Mouse (Mus musculus) forebrain, embryonic 15.5 days (tissue): Measurements from ENCODE around the gene Magi3. TPM values are rescaled to one million over a fixed set of nuclear protein-coding genes. Genes with fewer than 3 reads are reported as not detected.

Experiments used
- ATAC-seq: fragments of 200-750 bp; cut with Nextera tagmentation; replicated peaks from 2 replicates; pipeline ENCODE4 v1.8.0; 2017; ENCODE audit warnings: mild to moderate bottlenecking, moderate TSS enrichment, moderate library complexity
- H3K27ac ChIP-seq: fragments of 300-500 bp; sonication (generic); replicated peaks from 2 replicates; pipeline ENCODE4 v1.5.1; 2015; ENCODE audit warnings: mild to moderate bottlenecking, inconsistent platforms
- H3K27me3 ChIP-seq: fragments of 300-500 bp; sonication (generic); 2 replicates; pipeline ENCODE4 v1.6.1; 2015; ENCODE audit warnings: inconsistent platforms
- H3K36me3 ChIP-seq: fragments of 300-500 bp; sonication (generic); 2 replicates; pipeline ENCODE4 v1.6.1; 2015; ENCODE audit warnings: mild to moderate bottlenecking, inconsistent platforms
- H3K4me1 ChIP-seq: fragments of 300-500 bp; sonication (generic); 2 replicates; pipeline ENCODE4 v1.6.1; 2015; ENCODE audit warnings: inconsistent platforms
- H3K4me2 ChIP-seq: fragments of 300-500 bp; sonication (generic); replicated peaks from 2 replicates; pipeline ENCODE4 v1.6.1; 2015; ENCODE audit warnings: mild to moderate bottlenecking, inconsistent platforms
- H3K4me3 ChIP-seq: fragments of 300-500 bp; sonication (generic); 2 replicates; pipeline ENCODE4 v1.5.1; 2015; ENCODE audit warnings: mild to moderate bottlenecking, inconsistent platforms
- H3K9ac ChIP-seq: fragments of 300-500 bp; sonication (generic); replicated peaks from 2 replicates; pipeline ENCODE4 v1.6.1; 2015; ENCODE audit warnings: mild to moderate bottlenecking, inconsistent platforms
- H3K9me3 ChIP-seq: fragments of 300-500 bp; sonication (generic); 2 replicates; pipeline ENCODE4 v1.6.1; 2016; ENCODE audit warnings: inconsistent platforms
- WGBS: fragments of 180-500 bp; shearing (Covaris S2); methylation state at CpG from one replicate; pipeline ENCODE4 v1.1.7; 2015; ENCODE audit warnings: mixed read lengths; 5-methylcytosine and 5-hydroxymethylcytosine counted together
- polyA plus RNA-seq: library from polyadenylated mRNA; unstranded; fragments of >200 nt; fragmentation: Nextera tagmentation; extraction: Ambion mirVana; gene quantifications from 2 replicates; pipeline ENCODE4 v1.2.1, GENCODE M21; 2015

Gene Magi3
- polyA plus RNA-seq, 1 experiment from 2014 or later, result 6.0 TPM

DNA sequence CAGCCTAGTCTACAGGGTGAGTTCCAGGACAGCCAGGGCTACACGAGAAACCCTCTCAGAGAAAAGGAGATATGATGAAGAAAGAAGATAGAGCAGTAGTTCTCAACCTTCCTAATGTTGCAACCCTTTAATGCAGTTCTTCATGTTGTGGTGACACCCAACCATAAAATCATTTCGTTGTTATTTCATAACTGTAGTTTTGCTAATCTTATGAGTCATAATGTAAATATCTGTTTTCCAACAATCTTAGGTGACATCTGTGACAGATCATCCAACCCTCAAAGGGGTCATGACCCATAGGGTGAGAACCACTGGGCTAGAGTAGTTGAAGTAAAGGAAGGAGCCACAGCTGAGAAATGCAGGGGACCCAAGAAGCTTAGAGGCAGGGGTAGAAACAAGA, 35.9 kb downstream of the Magi3 start:
- WGBS, result 99% methylated on average over 2 of the region's 2 CpGs
- H3K27me3 ChIP-seq, result no peaks in the 10 kb centered on the region
- no peaks in the 10 kb centered on the region for H3K4me1 ChIP-seq
- no peaks in the 10 kb centered on the region for H3K9me3 ChIP-seq
- no peak for ATAC-seq
- no peak overlapping the region for H3K27ac ChIP-seq
- H3K4me2 ChIP-seq, result no peak overlapping the region
- no peak overlapping the region for H3K9ac ChIP-seq
- H3K36me3 ChIP-seq, result no peaks in the 10 kb centered on the region
- no peak overlapping the region for H3K4me3 ChIP-seq

DNA sequence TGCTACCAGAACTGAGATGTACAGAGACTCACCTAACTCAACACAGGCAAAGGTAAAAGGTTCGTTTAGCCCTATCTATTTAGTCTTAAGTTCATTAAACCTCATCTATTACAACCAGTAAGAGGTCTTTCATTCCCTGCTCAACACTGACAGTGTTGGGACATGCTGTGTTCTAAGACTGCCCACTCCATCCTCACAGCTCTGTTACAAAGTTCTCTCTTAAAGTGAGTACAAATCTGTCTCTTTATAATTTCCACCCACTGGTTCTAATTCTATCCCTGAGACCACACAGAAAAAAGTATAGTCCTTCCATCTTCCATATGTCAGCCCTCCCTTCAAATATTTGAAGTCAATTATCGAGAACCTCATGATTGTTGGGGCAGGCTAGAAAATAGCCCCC, 36.5 kb downstream of the Magi3 start:
- no peak for ATAC-seq
- H3K4me3 ChIP-seq, result no peak overlapping the region
- H3K9me3 ChIP-seq, result no peaks in the 10 kb centered on the region
- no peak overlapping the region for H3K9ac ChIP-seq
- WGBS, result 72% methylated on average over 2 of the region's 2 CpGs
- H3K27me3 ChIP-seq, result no peaks in the 10 kb centered on the region
- H3K4me2 ChIP-seq, result no peak overlapping the region
- H3K36me3 ChIP-seq, result peaks cover 2% of the 10 kb centered on the region; the same call in 1 of the 2 replicates
- H3K27ac ChIP-seq, result no peak overlapping the region
- no peaks in the 10 kb centered on the region for H3K4me1 ChIP-seq

DNA sequence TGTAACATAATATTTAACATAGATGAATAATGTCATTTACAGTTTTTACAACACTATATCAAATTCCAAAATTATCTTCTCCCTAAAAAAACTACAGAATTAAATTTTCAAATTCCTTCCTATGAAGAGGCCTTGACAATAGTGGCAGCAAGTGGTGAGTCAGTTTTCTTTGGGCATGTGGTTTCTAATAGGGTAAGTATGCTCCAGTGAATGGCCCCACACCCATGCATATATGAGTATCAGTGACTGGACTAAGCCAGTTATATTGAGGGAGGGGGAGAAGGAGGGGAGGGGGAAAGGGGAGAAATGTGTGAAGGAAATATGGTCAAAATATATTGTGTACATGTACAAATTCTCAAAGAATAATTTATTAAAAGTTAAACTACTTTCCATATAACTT, 37.5 kb downstream of the Magi3 start:
- Histone ChIP-seq H3K27ac (no peak overlapping the region), H3K4me1 (no peaks in the 10 kb centered on the region), H3K36me3 (peaks cover 4% of the 10 kb centered on the region; the same call in 1 of the 2 replicates), H3K9ac (no peak overlapping the region), H3K9me3 (no peaks in the 10 kb centered on the region), H3K4me2 (no peak overlapping the region), H3K27me3 (no peaks in the 10 kb centered on the region), H3K4me3 (no peak overlapping the region)
- no peak for ATAC-seq

DNA sequence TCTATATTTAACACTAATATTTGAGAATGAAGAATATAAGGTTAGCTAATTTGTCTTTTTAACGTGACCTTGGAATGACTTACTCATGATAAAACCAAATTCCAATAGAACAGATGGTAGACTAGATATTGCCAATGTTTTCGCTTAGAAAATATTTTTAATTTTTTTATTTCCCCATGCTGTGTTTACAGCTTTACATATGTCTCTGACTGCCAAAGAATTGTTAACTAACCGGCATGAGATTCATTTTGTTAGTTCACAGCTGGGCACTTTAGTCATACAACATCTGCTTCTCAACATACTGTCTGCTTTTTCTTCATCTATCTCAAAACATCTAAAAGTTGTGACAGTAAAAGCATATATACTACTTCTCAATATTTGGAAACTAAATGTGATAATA, 58.8 kb downstream of the Magi3 start:
- Histone ChIP-seq H3K27ac (no peak overlapping the region), H3K4me1 (no peaks in the 10 kb centered on the region), H3K27me3 (no peaks in the 10 kb centered on the region), H3K9ac (no peak overlapping the region), H3K9me3 (no peaks in the 10 kb centered on the region), H3K36me3 (no peaks in the 10 kb centered on the region), H3K4me2 (no peak overlapping the region), H3K4me3 (no peak overlapping the region)
- WGBS, result 75% methylated on average over 3 of the region's 3 CpGs
- no peak for ATAC-seq

DNA sequence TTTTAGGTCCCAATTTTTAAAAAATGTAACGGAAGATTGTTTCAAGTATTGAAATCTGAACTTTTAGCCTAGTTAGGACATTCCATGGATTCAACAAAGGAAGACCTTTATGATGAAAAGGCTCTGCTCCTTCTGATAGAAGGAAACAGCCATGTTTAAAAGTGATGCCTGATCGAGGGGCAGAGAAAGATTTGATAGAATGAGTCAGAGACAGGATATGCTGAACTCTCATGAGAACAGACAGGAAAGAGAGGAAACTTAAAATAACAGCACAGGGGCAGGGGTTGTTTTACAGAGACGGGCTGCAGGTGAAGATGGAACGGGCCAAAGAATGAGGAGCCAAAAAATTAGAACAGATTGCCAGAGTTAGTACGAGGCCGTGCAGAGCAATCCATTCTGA, 59.6 kb downstream of the Magi3 start:
- no peak overlapping the region for H3K9ac ChIP-seq
- no peaks in the 10 kb centered on the region for H3K27me3 ChIP-seq
- H3K4me3 ChIP-seq, result no peak overlapping the region
- H3K4me1 ChIP-seq, result no peaks in the 10 kb centered on the region
- no peak overlapping the region for H3K27ac ChIP-seq
- H3K36me3 ChIP-seq, result no peaks in the 10 kb centered on the region
- H3K9me3 ChIP-seq, result no peaks in the 10 kb centered on the region
- ATAC-seq, result no peak
- no peak overlapping the region for H3K4me2 ChIP-seq
- WGBS, result 90% methylated on average over 6 of the region's 6 CpGs

DNA sequence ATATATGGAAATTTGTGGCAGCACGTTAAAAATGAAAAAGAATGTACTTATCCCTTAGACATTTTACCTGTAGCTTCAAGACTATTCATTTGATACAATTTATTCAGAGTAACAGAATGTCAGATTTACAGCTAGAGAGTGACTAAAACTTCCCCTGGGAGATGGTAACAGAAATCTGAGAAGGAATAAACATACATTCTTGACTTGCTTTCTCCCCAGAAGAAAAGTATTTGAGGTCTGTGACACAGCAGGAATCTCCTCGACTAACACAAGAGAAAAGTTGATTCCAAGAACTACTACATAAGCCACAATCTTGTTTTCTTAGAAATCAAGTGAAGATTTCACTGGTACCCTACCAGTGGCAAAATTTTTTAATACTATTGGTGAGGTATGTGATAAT, 70.0 kb downstream of the Magi3 start:
- Histone ChIP-seq H3K9ac (no peak overlapping the region), H3K4me3 (no peak overlapping the region), H3K4me2 (no peak overlapping the region), H3K27ac (no peak overlapping the region), H3K9me3 (no peaks in the 10 kb centered on the region), H3K4me1 (no peaks in the 10 kb centered on the region), H3K36me3 (no peaks in the 10 kb centered on the region), H3K27me3 (no peaks in the 10 kb centered on the region)
- no peak for ATAC-seq
- WGBS, result 77% methylated on average over 2 of the region's 2 CpGs

DNA sequence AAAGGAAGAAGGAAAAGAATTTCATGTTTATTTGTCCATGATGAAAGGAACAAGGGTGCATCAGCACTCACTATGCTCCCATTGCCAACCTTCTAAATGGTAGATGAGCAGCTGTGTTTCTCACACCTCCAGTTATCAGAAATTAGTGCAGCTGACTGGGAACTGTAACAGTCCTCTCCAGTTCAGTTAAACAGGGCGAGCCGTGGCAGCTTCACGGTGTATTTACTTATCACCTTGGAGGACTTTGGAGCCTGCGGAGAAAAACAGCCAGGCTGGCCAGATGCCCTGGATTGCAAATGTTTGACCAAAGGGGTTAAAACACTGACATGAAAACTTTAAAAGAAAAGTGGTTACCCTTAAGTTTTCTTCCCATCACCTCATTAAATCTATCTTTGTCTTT, 77.8 kb downstream of the Magi3 start:
- ATAC-seq, result no peak

DNA sequence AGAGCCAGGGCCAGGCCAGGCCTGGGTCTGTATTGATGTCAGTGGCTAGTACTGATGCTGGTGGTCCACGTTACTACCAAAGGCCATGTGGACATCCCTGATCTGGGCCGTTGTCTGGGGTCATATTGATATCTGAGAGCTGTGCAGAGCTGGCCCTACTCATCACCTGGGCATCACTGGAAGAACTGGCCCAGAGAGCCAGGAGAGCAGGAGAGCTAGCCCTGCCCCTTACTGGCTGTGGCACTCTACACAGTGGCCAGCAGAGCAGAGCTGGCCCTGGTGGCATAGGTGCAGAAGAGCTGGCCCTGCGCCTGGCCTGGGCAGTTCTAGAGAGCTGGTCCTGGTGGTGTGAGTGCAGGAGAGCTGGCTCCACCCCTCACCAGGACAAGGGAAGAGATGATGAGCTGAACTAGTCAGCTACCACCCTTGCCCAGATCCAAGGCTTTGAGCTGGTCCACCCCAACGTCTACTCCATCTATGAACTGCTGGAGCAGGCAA, 81.2 kb downstream of the Magi3 start:
- no peaks in the 10 kb centered on the region for H3K9me3 ChIP-seq
- H3K4me3 ChIP-seq, result no peak overlapping the region
- no peak for ATAC-seq
- no peaks in the 10 kb centered on the region for H3K27me3 ChIP-seq
- no peak overlapping the region for H3K9ac ChIP-seq
- H3K27ac ChIP-seq, result no peak overlapping the region
- 95% methylated on average over 4 of the region's 4 CpGs for whole genome bisulfite sequencing
- H3K4me2 ChIP-seq, result no peak overlapping the region
- H3K4me1 ChIP-seq, result 0 out of 2 replicates have a peak, but pooled peaks cover 3% of the 10 kb centered on the region
- no peaks in the 10 kb centered on the region for H3K36me3 ChIP-seq

More for the DNA sequence above, 77.8 kb downstream of the Magi3 start:
- Histone ChIP-seq H3K27ac (no peak overlapping the region), H3K36me3 (no peaks in the 10 kb centered on the region), H3K4me2 (no peak overlapping the region), H3K27me3 (no peaks in the 10 kb centered on the region), H3K4me1 (0 out of 2 replicates have a peak, but pooled peaks cover 3% of the 10 kb centered on the region), H3K9me3 (no peaks in the 10 kb centered on the region), H3K4me3 (no peak overlapping the region), H3K9ac (no peak overlapping the region)
- WGBS, result 40% methylated on average over 4 of the region's 4 CpGs

DNA sequence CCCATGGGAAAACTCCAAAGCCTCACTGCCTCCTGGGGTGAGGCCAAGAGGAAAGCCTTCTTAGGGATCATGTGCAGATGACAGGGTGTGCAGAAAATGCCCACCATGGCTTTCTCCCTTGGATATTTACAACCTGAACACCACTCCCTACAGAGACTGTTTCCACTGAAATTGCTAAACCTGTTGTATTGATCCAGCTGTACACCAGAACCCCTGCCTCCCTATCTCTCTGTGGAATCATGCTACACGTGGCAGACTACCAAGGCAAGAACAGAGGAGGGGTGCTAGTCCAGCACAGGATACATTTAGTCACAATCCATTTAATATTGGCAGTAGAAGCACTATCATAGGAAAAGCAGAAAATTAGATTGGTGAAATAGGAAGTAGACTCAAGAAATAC, 94.5 kb downstream of the Magi3 start:
- Histone ChIP-seq H3K36me3 (no peaks in the 10 kb centered on the region), H3K4me2 (no peak overlapping the region), H3K9me3 (no peaks in the 10 kb centered on the region), H3K4me3 (no peak overlapping the region), H3K4me1 (no peaks in the 10 kb centered on the region), H3K27me3 (no peaks in the 10 kb centered on the region), H3K27ac (no peak overlapping the region), H3K9ac (no peak overlapping the region)
- WGBS, result 80% methylated on average over 1 of the region's 1 CpGs
- ATAC-seq, result no peak

DNA sequence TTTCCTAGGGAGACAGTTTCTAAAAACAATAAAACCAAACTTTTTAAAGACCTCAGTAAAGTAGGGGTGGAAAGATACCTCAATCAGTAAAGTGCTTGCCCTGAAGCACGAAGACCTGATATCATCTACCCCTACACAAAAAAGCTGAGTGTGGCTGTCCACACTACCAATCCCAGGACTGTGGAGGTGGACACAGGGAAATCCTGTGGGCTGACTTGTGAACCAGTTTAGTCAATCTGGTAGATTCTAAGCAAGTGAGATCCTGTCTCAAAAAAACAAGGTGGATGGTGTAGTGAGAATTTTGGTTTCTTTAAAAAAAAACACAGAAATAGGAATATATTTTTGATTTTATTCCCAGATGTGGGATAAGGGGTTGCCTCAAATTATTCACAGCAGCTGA, 96.3 kb downstream of the Magi3 start:
- Histone ChIP-seq H3K9me3 (no peaks in the 10 kb centered on the region), H3K27me3 (no peaks in the 10 kb centered on the region)
- WGBS, result 95% methylated on average over 1 of the region's 1 CpGs

DNA sequence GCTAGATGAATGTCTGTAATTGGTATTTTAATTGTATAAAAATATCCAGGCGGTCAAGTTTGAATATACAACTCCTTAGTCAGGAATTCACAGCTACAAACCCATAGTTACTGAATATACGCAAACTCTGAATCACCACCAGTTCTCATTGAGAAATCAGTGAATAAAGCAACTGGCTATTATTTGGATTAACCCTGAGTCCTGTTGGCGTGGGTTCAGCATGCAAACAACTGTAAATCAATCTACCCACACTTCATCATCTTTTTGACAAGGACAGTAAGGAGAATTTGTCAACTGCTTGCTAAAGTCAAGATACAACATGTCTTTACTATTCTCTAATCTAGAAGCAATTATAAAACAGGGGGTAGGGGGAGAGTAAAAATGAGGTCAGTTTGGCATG, 110.7 kb downstream of the Magi3 start:
- Histone ChIP-seq H3K27ac (no peak overlapping the region), H3K36me3 (no peaks in the 10 kb centered on the region), H3K4me2 (no peak overlapping the region), H3K9me3 (no peaks in the 10 kb centered on the region), H3K27me3 (no peaks in the 10 kb centered on the region), H3K9ac (no peak overlapping the region), H3K4me1 (no peaks in the 10 kb centered on the region), H3K4me3 (no peak overlapping the region)
- WGBS, result 61% methylated on average over 3 of the region's 3 CpGs
- no peak for ATAC-seq

More for the DNA sequence above, 96.3 kb downstream of the Magi3 start:
- no peak for ATAC-seq
- no peak overlapping the region for H3K4me2 ChIP-seq
- H3K4me1 ChIP-seq, result no peaks in the 10 kb centered on the region
- H3K4me3 ChIP-seq, result no peak overlapping the region
- no peak overlapping the region for H3K27ac ChIP-seq
- H3K9ac ChIP-seq, result no peak overlapping the region
- no peaks in the 10 kb centered on the region for H3K36me3 ChIP-seq

DNA sequence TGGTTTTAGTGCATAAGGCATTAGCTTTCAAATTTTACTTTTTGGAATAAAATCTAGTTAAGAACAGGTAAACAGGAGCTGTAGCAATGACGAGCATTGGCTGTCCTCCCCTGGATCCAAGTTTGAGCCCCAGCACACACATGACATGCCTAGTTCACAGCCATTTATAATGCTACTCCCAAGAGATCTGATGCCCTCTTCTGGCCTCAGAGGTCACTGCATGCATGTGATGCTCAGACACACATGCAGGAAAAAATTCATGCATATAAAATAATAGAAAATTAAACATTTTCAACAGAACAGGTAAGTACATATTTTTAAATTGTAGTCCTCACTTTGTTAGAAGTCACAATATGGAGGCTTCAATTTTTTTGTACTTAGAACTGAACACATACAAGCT, 115.2 kb downstream of the Magi3 start:
- Histone ChIP-seq H3K4me1 (no peaks in the 10 kb centered on the region), H3K27me3 (no peaks in the 10 kb centered on the region), H3K36me3 (no peaks in the 10 kb centered on the region), H3K4me2 (no peak overlapping the region), H3K9ac (no peak overlapping the region), H3K9me3 (no peaks in the 10 kb centered on the region), H3K4me3 (no peak overlapping the region), H3K27ac (no peak overlapping the region)
- 50% methylated on average over 1 of the region's 1 CpGs for WGBS
- no peak for ATAC-seq

DNA sequence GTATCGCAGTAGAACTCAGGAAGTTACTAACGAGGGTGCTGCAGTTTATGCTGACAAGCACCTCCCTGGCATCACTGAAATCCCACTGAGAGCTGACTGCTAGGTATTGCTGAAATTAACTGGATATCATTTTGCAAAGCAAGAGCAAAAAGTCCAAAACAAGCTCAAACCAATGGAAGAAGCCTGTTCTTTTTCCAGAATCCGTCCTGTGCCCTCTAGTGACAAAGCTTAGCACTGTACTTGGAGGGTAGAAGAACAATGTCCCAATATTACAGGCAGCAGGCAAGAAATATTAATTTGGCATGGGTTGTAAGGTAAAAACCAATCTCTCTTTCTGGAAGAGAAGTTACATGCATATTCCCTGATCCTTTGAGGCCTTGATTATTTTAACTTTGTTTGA, 118.5 kb downstream of the Magi3 start:
- H3K27me3 ChIP-seq, result no peaks in the 10 kb centered on the region
- H3K9ac ChIP-seq, result no peak overlapping the region
- H3K27ac ChIP-seq, result no peak overlapping the region
- WGBS, result 63% methylated on average over 3 of the region's 3 CpGs
- no peak overlapping the region for H3K4me2 ChIP-seq
- no peaks in the 10 kb centered on the region for H3K4me1 ChIP-seq
- no peak for ATAC-seq
- no peak overlapping the region for H3K4me3 ChIP-seq
- H3K9me3 ChIP-seq, result no peaks in the 10 kb centered on the region
- H3K36me3 ChIP-seq, result no peaks in the 10 kb centered on the region
